Mouse (Mus musculus): Measurements from ENCODE around the gene Tmprss13. TPM values are rescaled to one million over a fixed set of nuclear protein-coding genes. Genes with fewer than 3 reads are reported as not detected.

The Tmprss13 gene
- total and polyA plus RNA-seq, 3 experiments, result 0.15 to 0.73 (median 0.26) TPM

GRCm38 (mm10) chr9:45382336-45382735 lies 63.4 kb downstream of the Tmprss13 start:
- DNase-seq, result no peak

GRCm38 (mm10) chr9:45382834-45383233 lies 63.9 kb downstream of the Tmprss13 start:
- DNase-seq, result no peak

- no peak for DNase-seq
Measured at GRCm38 (mm10) chr9:45383883-45384282, 65.0 kb downstream of the Tmprss13 start.

GRCm38 (mm10) chr9:45386698-45387097 lies 67.8 kb downstream of the Tmprss13 start:
- no peak for DNase-seq

GRCm38 (mm10) chr9:45388385-45388994 lies 69.6 kb downstream of the Tmprss13 start:
- peak; percentile 82 for DNase-seq

- peak; percentile 21 for DNase-seq
Measured at GRCm38 (mm10) chr9:45389596-45389995, 70.7 kb downstream of the Tmprss13 start.

- no peak for DNase-seq
Measured at GRCm38 (mm10) chr9:45391299-45391698, 72.4 kb downstream of the Tmprss13 start.

GRCm38 (mm10) chr9:45395218-45395617 lies 76.3 kb downstream of the Tmprss13 start:
- DNase-seq, result no peak

- no peak for DNase-seq
Measured at GRCm38 (mm10) chr9:45395796-45396195, 76.9 kb downstream of the Tmprss13 start.

Other genes starting within 250 kb of the Tmprss13 start
- 1 to 10 TPM; 1.0 to 2.9 TPM for gene Jaml, start 239.9 kb upstream of the Tmprss13 start, total RNA-seq (2021)
- 0.06 and 0.08 TPM in 2 replicates for gene Jaml, start 239.9 kb upstream of the Tmprss13 start, polyA plus RNA-seq (2012; rRNA removed)
- 10 to 100 TPM; 10.4 to 13.5 TPM for gene Scn2b, start 201.3 kb upstream of the Tmprss13 start, total RNA-seq (2021)
- gene Scn2b, start 201.3 kb upstream of the Tmprss13 start, polyA plus RNA-seq (2012; rRNA removed), result 2.0 and 2.2 TPM in 2 replicates
- 1 to 10 TPM in 1 of 2 experiments, under 1 TPM in 1; 0.46 to 1.0 TPM for gene Scn4b, start 180.7 kb upstream of the Tmprss13 start, total RNA-seq (2021)
- 0.18 and 0.51 TPM in 2 replicates for gene Scn4b, start 180.7 kb upstream of the Tmprss13 start, polyA plus RNA-seq (2012; rRNA removed)
- 1 to 10 TPM in 1 of 2 experiments, not detected in 1; 1.1 TPM for gene BC049352, start 137.1 kb upstream of the Tmprss13 start, total RNA-seq (2021)
- gene BC049352, start 137.1 kb upstream of the Tmprss13 start, polyA plus RNA-seq (2012; rRNA removed), result 0.16 and 0.23 TPM in 2 replicates
- not detected for gene Tmprss4, start 115.0 kb upstream of the Tmprss13 start, total RNA-seq (2021)
- not detected in 2 replicates for gene Tmprss4, start 115.0 kb upstream of the Tmprss13 start, polyA plus RNA-seq (2012; rRNA removed)
- 1 to 10 TPM; 2.3 to 3.7 TPM for gene Il10ra, start 50.0 kb upstream of the Tmprss13 start, total RNA-seq (2021)
- gene Il10ra, start 50.0 kb upstream of the Tmprss13 start, polyA plus RNA-seq (2012; rRNA removed), result 3.1 and 3.6 TPM in 2 replicates
- 100 to 1,000 TPM; 201 to 299 TPM for gene Fxyd6, start 51.1 kb downstream of the Tmprss13 start, total RNA-seq (2021)
- 191 and 211 TPM in 2 replicates for gene Fxyd6, start 51.1 kb downstream of the Tmprss13 start, polyA plus RNA-seq (2012; rRNA removed)
- gene Fxyd2, start 80.6 kb downstream of the Tmprss13 start, total RNA-seq (2021), result 1 to 10 TPM; 5.0 to 5.2 TPM
- 11.7 and 13.8 TPM in 2 replicates for gene Fxyd2, start 80.6 kb downstream of the Tmprss13 start, polyA plus RNA-seq (2012; rRNA removed)
- 1 to 10 TPM in 1 of 2 experiments, under 1 TPM in 1; 0.55 to 1.3 TPM for gene Dscaml1, start 107.5 kb downstream of the Tmprss13 start, total RNA-seq (2021)
- 2.9 and 4.1 TPM in 2 replicates for gene Dscaml1, start 107.5 kb downstream of the Tmprss13 start, polyA plus RNA-seq (2012; rRNA removed)

Data from adrenal gland, adult 2 months (tissue).